21 mouse cellular contexts compared by ENCODE assay signal in genomic region chr6:136795110-136795509, GRCm38 (mm10). TPM values are rescaled to one million over a fixed set of nuclear protein-coding genes. Genes with fewer than 3 reads are reported as not detected.
DNase-seq lines count a peak whose midpoint lies in the region; ATAC-seq and TF ChIP-seq lines count a peak whose summit lies in the region.
"Had no signal": no experiment of that assay in that cellular context is flagged by ENCODE, and none has a peak within 500 bp of the region (broad histone marks: within the 10 kb centered on the region; RNA-seq: fewer than 3 reads in every experiment).

No protein-coding gene starts in this region.

- 72% methylated on average over 1 of the region's 1 CpGs for WGBS in intestine, embryonic 14.5 days
- WGBS in intestine, postnatal 0 days: 70% methylated on average over 1 of the region's 1 CpGs
- WGBS in liver, embryonic 13.5 days (ENCODE audit: insufficient replicate concordance): 17% methylated on average over 1 of the region's 1 CpGs

- no peak overlapping the region for H3K9ac ChIP-seq in intestine, embryonic 14.5 days (ENCODE audit: low read length)
- H3K9ac ChIP-seq in intestine, postnatal 0 days (ENCODE audit: low read depth, low read length): no peak overlapping the region
- H3K9ac ChIP-seq in liver, embryonic 13.5 days: no peak overlapping the region
- H3K9ac ChIP-seq: embryonic facial prominence, embryonic 12.5 days; forebrain, embryonic 12.5 days; forebrain, postnatal 0 days; heart, embryonic 13.5 days; hindbrain, embryonic 15.5 days had no signal

- H3K4me3 ChIP-seq in intestine, embryonic 14.5 days (ENCODE audit: low read depth, low read length): no peak overlapping the region
- H3K4me3 ChIP-seq in intestine, postnatal 0 days (ENCODE audit: low read depth, low read length): no peak overlapping the region
- no peak overlapping the region for H3K4me3 ChIP-seq in liver, embryonic 13.5 days (replicated peaks)
- H3K4me3 ChIP-seq: hindbrain, embryonic 15.5 days had no signal

- no peak for TF ChIP-seq CTCF in intestine, postnatal 0 days (IDR thresholded peaks at IDR 0.05; ENCODE audit: low read depth)

- H3K36me3 ChIP-seq in intestine, embryonic 14.5 days (ENCODE audit: control insufficient read depth, insufficient read depth, low read length): no peaks in the 10 kb centered on the region
- no peaks in the 10 kb centered on the region for H3K36me3 ChIP-seq in intestine, postnatal 0 days (ENCODE audit: control insufficient read depth, insufficient read depth)
- H3K36me3 ChIP-seq in liver, embryonic 13.5 days: no peaks in the 10 kb centered on the region
- H3K36me3 ChIP-seq: embryonic facial prominence, embryonic 12.5 days; forebrain, embryonic 12.5 days; heart, embryonic 13.5 days; hindbrain, embryonic 15.5 days had no signal

- no peak overlapping the region for H3K27ac ChIP-seq in intestine, embryonic 14.5 days (ENCODE audit: low read depth)
- H3K27ac ChIP-seq in intestine, postnatal 0 days (ENCODE audit: low read depth, low read length): no peak overlapping the region
- no peak overlapping the region; the same call in 1 of the 2 replicates for H3K27ac ChIP-seq in liver, embryonic 13.5 days
- H3K27ac ChIP-seq: embryonic facial prominence, embryonic 12.5 days; forebrain, embryonic 12.5 days; heart, embryonic 13.5 days; hindbrain, embryonic 15.5 days had no signal

- H3K9me3 ChIP-seq in intestine, embryonic 14.5 days (ENCODE audit: control insufficient read depth, low read length): no peaks in the 10 kb centered on the region
- no peaks in the 10 kb centered on the region for H3K9me3 ChIP-seq in intestine, postnatal 0 days (ENCODE audit: control insufficient read depth)
- no peaks in the 10 kb centered on the region for H3K9me3 ChIP-seq in liver, embryonic 13.5 days (replicated peaks)
- H3K9me3 ChIP-seq: embryonic facial prominence, embryonic 12.5 days; forebrain, embryonic 12.5 days; heart, embryonic 13.5 days; hindbrain, embryonic 15.5 days had no signal

- peaks cover 10% of the 10 kb centered on the region for H3K4me1 ChIP-seq in intestine, embryonic 14.5 days (replicated peaks; ENCODE audit: control insufficient read depth, insufficient read depth, low read length)
- H3K4me1 ChIP-seq in intestine, postnatal 0 days (replicated peaks; ENCODE audit: control insufficient read depth, insufficient read depth, low read length): 0 out of 2 replicates have a peak, but pooled peaks cover 3% of the 10 kb centered on the region
- peaks cover 51% of the 10 kb centered on the region for H3K4me1 ChIP-seq in liver, embryonic 13.5 days (replicated peaks)

- no peak for ATAC-seq in intestine, embryonic 14.5 days (replicated peaks; ENCODE audit: low FRiP score, low TSS enrichment, low read depth)
- ATAC-seq in intestine, postnatal 0 days: no peak
- peak; percentile 41; the same call in 1 of the 2 replicates for ATAC-seq in common myeloid progenitor, adult 5-6 weeks (replicated peaks; ENCODE audit: low read depth, poor library complexity, severe bottlenecking)
- peak; percentile 19; the same call in 1 of the 2 replicates for ATAC-seq in liver, embryonic 13.5 days (ENCODE audit: low read depth)
- ATAC-seq: forebrain, postnatal 0 days had no signal

- no peak overlapping the region for H3K4me2 ChIP-seq in intestine, embryonic 14.5 days (ENCODE audit: low read length)
- H3K4me2 ChIP-seq in intestine, postnatal 0 days (replicated peaks; ENCODE audit: low read depth): no peak overlapping the region
- 0 out of 2 replicates have a peak overlapping the region, but pooled peaks have one; percentile 12 for H3K4me2 ChIP-seq in liver, embryonic 13.5 days

- no peaks in the 10 kb centered on the region for H3K27me3 ChIP-seq in intestine, embryonic 14.5 days (replicated peaks; ENCODE audit: control insufficient read depth, insufficient read depth, low read length)
- no peaks in the 10 kb centered on the region for H3K27me3 ChIP-seq in intestine, postnatal 0 days (replicated peaks; ENCODE audit: control insufficient read depth, insufficient read depth, low read length)
- peaks cover 19% of the 10 kb centered on the region for H3K27me3 ChIP-seq in liver, embryonic 13.5 days
- H3K27me3 ChIP-seq: heart, embryonic 13.5 days; hindbrain, embryonic 15.5 days had no signal

- DNase-seq in intestine, embryonic 14.5 days (ENCODE audit: low spot score): peak; percentile 45
- DNase-seq in liver, embryonic 13.5 days: no peak
- no peak for DNase-seq in frontal cortex, postnatal 10 days (ENCODE audit: low spot score in 2 of 2)
- no peak for DNase-seq in ovary, postnatal 10 days (ENCODE audit: low spot score)
- DNase-seq: adrenal gland, postnatal 10 days; cerebellum, adult 11 months; cerebellum, adult 8-10 months; cerebellum, postnatal 14 days; forebrain, postnatal 0 days; gastrocnemius, postnatal 36 days; heart, adult 18-20 months; heart, postnatal 36 days had no signal

RNA-seq across cellular contexts. Expression of gene Hist4h4, which starts 9.1 kb away (rescaled TPM):
- 1.3 and 2.2 TPM in 2 replicates for polyA plus RNA-seq in intestine, embryonic 14.5 days (2014; fragmentation: Nextera tagmentation; extraction: Ambion mirVana)
- polyA plus RNA-seq in intestine, postnatal 0 days (2015; fragmentation: Nextera tagmentation; extraction: Ambion mirVana): 0.46 and 0.76 TPM in 2 replicates
- 32.2 and 34.4 TPM in 2 replicates for total RNA-seq in common myeloid progenitor, adult 5-6 weeks (2017)
- polyA plus RNA-seq in liver, embryonic 13.5 days (2015; fragmentation: Nextera tagmentation; extraction: Ambion mirVana): 1.3 and 1.5 TPM in 2 replicates

RNA-seq across cellular contexts. Expression of gene H2afj, which starts 12.9 kb away (rescaled TPM):
- polyA plus RNA-seq in intestine, embryonic 14.5 days (2014; fragmentation: Nextera tagmentation; extraction: Ambion mirVana): 152 and 182 TPM in 2 replicates
- 231 and 241 TPM in 2 replicates for polyA plus RNA-seq in intestine, postnatal 0 days (2015; fragmentation: Nextera tagmentation; extraction: Ambion mirVana)
- total RNA-seq in common myeloid progenitor, adult 5-6 weeks (2017): 36.6 and 48.8 TPM in 2 replicates
- 167 and 177 TPM in 2 replicates for polyA plus RNA-seq in liver, embryonic 13.5 days (2015; fragmentation: Nextera tagmentation; extraction: Ambion mirVana)

RNA-seq across cellular contexts. Expression of gene Gucy2c, which starts 13.5 kb away (rescaled TPM):
- polyA plus RNA-seq in intestine, embryonic 14.5 days (2014; fragmentation: Nextera tagmentation; extraction: Ambion mirVana): 62.1 and 63.7 TPM in 2 replicates
- 78.4 and 90.9 TPM in 2 replicates for polyA plus RNA-seq in intestine, postnatal 0 days (2015; fragmentation: Nextera tagmentation; extraction: Ambion mirVana)
- 0.37 TPM in 1 of 2 replicates, not detected in the other for total RNA-seq in common myeloid progenitor, adult 5-6 weeks (2017)
- polyA plus RNA-seq in liver, embryonic 13.5 days (2015; fragmentation: Nextera tagmentation; extraction: Ambion mirVana): 0.08 and 0.15 TPM in 2 replicates
- total RNA-seq: gastrocnemius, adult 8-10 months; gastrocnemius, postnatal 36 days; heart, adult 18-20 months; heart, postnatal 36 days had no signal
- polyA plus RNA-seq: heart, postnatal 0 days; hindbrain, embryonic 11.5 days had no signal

RNA-seq across cellular contexts. Expression of gene BC049715, which starts 32.3 kb away (rescaled TPM):
- 1.1 and 1.7 TPM in 2 replicates for polyA plus RNA-seq in intestine, embryonic 14.5 days (2014; fragmentation: Nextera tagmentation; extraction: Ambion mirVana)
- polyA plus RNA-seq in intestine, postnatal 0 days (2015; fragmentation: Nextera tagmentation; extraction: Ambion mirVana): 0.47 and 1.8 TPM in 2 replicates
- 1.5 and 3.2 TPM in 2 replicates for total RNA-seq in common myeloid progenitor, adult 5-6 weeks (2017)
- 1.2 and 2.4 TPM in 2 replicates for polyA plus RNA-seq in liver, embryonic 13.5 days (2015; fragmentation: Nextera tagmentation; extraction: Ambion mirVana)

RNA-seq across cellular contexts. Expression of gene Wbp11, which starts 32.9 kb away (rescaled TPM):
- 113 TPM in 2 replicates for polyA plus RNA-seq in intestine, embryonic 14.5 days (2014; fragmentation: Nextera tagmentation; extraction: Ambion mirVana)
- polyA plus RNA-seq in intestine, postnatal 0 days (2015; fragmentation: Nextera tagmentation; extraction: Ambion mirVana): 41.4 and 45.2 TPM in 2 replicates
- 54.6 and 101 TPM in 2 replicates for total RNA-seq in common myeloid progenitor, adult 5-6 weeks (2017)
- 62.5 and 80.2 TPM in 2 replicates for polyA plus RNA-seq in liver, embryonic 13.5 days (2015; fragmentation: Nextera tagmentation; extraction: Ambion mirVana)

Comparison
In these comparisons a context has a peak if more than half of its experiments do, and no peak if none do; other contexts are left out.
1. ATAC-seq: peak in common myeloid progenitor, adult 5-6 weeks (single experiment) and liver, embryonic 13.5 days (single experiment); none in intestine, embryonic 14.5 days (single experiment) and intestine, postnatal 0 days (single experiment).
2. RNA of gene Gucy2c, which starts 13.5 kb away (polyA plus RNA-seq): 78.4 to 90.9 TPM in intestine, postnatal 0 days and 62.1 to 63.7 TPM in intestine, embryonic 14.5 days; 0.08 to 0.15 TPM in liver, embryonic 13.5 days; every median in the first group is over 10 times any median in the second.